ENCODE assay signal across 14 mouse cellular contexts in genomic region chr19:56677611-56678010, GRCm38 (mm10). TPM values are rescaled to one million over a fixed set of nuclear protein-coding genes. Genes with fewer than 3 reads are reported as not detected.
DNase-seq lines count a peak whose midpoint lies in the region; ATAC-seq and TF ChIP-seq lines count a peak whose summit lies in the region.
"Had no signal": no experiment of that assay in that cellular context is flagged by ENCODE, and none has a peak within 500 bp of the region (broad histone marks: within the 10 kb centered on the region; RNA-seq: fewer than 3 reads in every experiment).

No protein-coding gene starts in this region.

- H3K4me2 ChIP-seq in embryonic facial prominence, embryonic 13.5 days: no peak overlapping the region
- H3K4me2 ChIP-seq in lung, postnatal 0 days (replicated peaks; ENCODE audit: low read depth, low read length): no peak overlapping the region
- H3K4me2 ChIP-seq in heart, embryonic 13.5 days: peak overlapping the region; percentile 19
- no peak overlapping the region for H3K4me2 ChIP-seq in stomach, embryonic 16.5 days (ENCODE audit: low read depth, low read length)
- H3K4me2 ChIP-seq: forebrain, embryonic 12.5 days; hindbrain, embryonic 14.5 days; liver, embryonic 12.5 days had no signal

- H3K4me3 ChIP-seq in embryonic facial prominence, embryonic 13.5 days: no peak overlapping the region
- H3K4me3 ChIP-seq in embryonic facial prominence, embryonic 10.5 days: no peak overlapping the region
- H3K4me3 ChIP-seq in lung, postnatal 0 days (ENCODE audit: low read depth, low read length): no peak overlapping the region
- no peak overlapping the region for H3K4me3 ChIP-seq in heart, embryonic 13.5 days
- H3K4me3 ChIP-seq in stomach, embryonic 16.5 days (replicated peaks; ENCODE audit: low read length): no peak overlapping the region
- H3K4me3 ChIP-seq: forebrain, embryonic 12.5 days; liver, embryonic 12.5 days; megakaryocyte, embryonic 14.5 days had no signal

- no peaks in the 10 kb centered on the region for H3K36me3 ChIP-seq in embryonic facial prominence, embryonic 13.5 days
- no peaks in the 10 kb centered on the region for H3K36me3 ChIP-seq in embryonic facial prominence, embryonic 10.5 days (replicated peaks)
- H3K36me3 ChIP-seq in lung, postnatal 0 days (ENCODE audit: insufficient read depth, low read length): no peaks in the 10 kb centered on the region
- no peaks in the 10 kb centered on the region for H3K36me3 ChIP-seq in heart, embryonic 13.5 days
- H3K36me3 ChIP-seq in stomach, embryonic 16.5 days (ENCODE audit: control insufficient read depth, insufficient read depth, low read length): no peaks in the 10 kb centered on the region
- H3K36me3 ChIP-seq: forebrain, embryonic 12.5 days; liver, embryonic 12.5 days had no signal

- H3K27ac ChIP-seq in embryonic facial prominence, embryonic 13.5 days: peak overlapping the region; percentile 48; the same call in 1 of the 2 replicates
- no peak overlapping the region for H3K27ac ChIP-seq in embryonic facial prominence, embryonic 10.5 days (replicated peaks)
- no peak overlapping the region for H3K27ac ChIP-seq in lung, postnatal 0 days (ENCODE audit: low read length)
- H3K27ac ChIP-seq in heart, embryonic 13.5 days (replicated peaks): peak overlapping the region; percentile 67
- peak overlapping the region; percentile 46 for H3K27ac ChIP-seq in stomach, embryonic 16.5 days (ENCODE audit: low read length)
- H3K27ac ChIP-seq: forebrain, embryonic 12.5 days; hindbrain, embryonic 14.5 days; liver, embryonic 12.5 days had no signal

- WGBS in embryonic facial prominence, embryonic 13.5 days: 47% methylated on average over 8 of the region's 8 CpGs
- WGBS in embryonic facial prominence, embryonic 10.5 days: 68% methylated on average over 8 of the region's 8 CpGs
- 43% methylated on average over 8 of the region's 8 CpGs for WGBS in lung, postnatal 0 days
- WGBS in heart, embryonic 13.5 days: 24% methylated on average over 8 of the region's 8 CpGs
- 34% methylated on average over 8 of the region's 8 CpGs for WGBS in stomach, embryonic 16.5 days

- H3K27me3 ChIP-seq in embryonic facial prominence, embryonic 13.5 days: no peaks in the 10 kb centered on the region
- H3K27me3 ChIP-seq in embryonic facial prominence, embryonic 10.5 days (replicated peaks; ENCODE audit: low read depth, poor library complexity, severe bottlenecking): no peaks in the 10 kb centered on the region
- no peaks in the 10 kb centered on the region for H3K27me3 ChIP-seq in lung, postnatal 0 days (replicated peaks; ENCODE audit: insufficient read depth, low read length)
- no peaks in the 10 kb centered on the region for H3K27me3 ChIP-seq in heart, embryonic 13.5 days (replicated peaks)
- no peaks in the 10 kb centered on the region for H3K27me3 ChIP-seq in stomach, embryonic 16.5 days (ENCODE audit: control insufficient read depth, insufficient read depth, low read length)
- H3K27me3 ChIP-seq: forebrain, embryonic 12.5 days; liver, embryonic 12.5 days had no signal

- H3K4me1 ChIP-seq in embryonic facial prominence, embryonic 13.5 days: peaks cover 16% of the 10 kb centered on the region
- H3K4me1 ChIP-seq in embryonic facial prominence, embryonic 10.5 days: no peaks in the 10 kb centered on the region
- peaks cover 4% of the 10 kb centered on the region; the same call in 1 of the 2 replicates for H3K4me1 ChIP-seq in lung, postnatal 0 days (ENCODE audit: insufficient read depth, low read depth, low read length)
- peaks cover 55% of the 10 kb centered on the region for H3K4me1 ChIP-seq in heart, embryonic 13.5 days
- peaks cover 23% of the 10 kb centered on the region for H3K4me1 ChIP-seq in stomach, embryonic 16.5 days (ENCODE audit: control insufficient read depth, insufficient read depth, low read length)
- H3K4me1 ChIP-seq: forebrain, embryonic 12.5 days had no signal

- no peaks in the 10 kb centered on the region for H3K9me3 ChIP-seq in embryonic facial prominence, embryonic 13.5 days
- no peaks in the 10 kb centered on the region for H3K9me3 ChIP-seq in embryonic facial prominence, embryonic 10.5 days
- H3K9me3 ChIP-seq in lung, postnatal 0 days (ENCODE audit: low read length): no peaks in the 10 kb centered on the region
- no peaks in the 10 kb centered on the region for H3K9me3 ChIP-seq in heart, embryonic 13.5 days
- H3K9me3 ChIP-seq in stomach, embryonic 16.5 days (replicated peaks; ENCODE audit: control insufficient read depth, low read length): no peaks in the 10 kb centered on the region
- H3K9me3 ChIP-seq: forebrain, embryonic 12.5 days; liver, embryonic 12.5 days had no signal

- ATAC-seq in embryonic facial prominence, embryonic 13.5 days (ENCODE audit: insufficient number of reproducible peaks, insufficient read depth, low FRiP score, low TSS enrichment, low read depth): no peak
- no peak for ATAC-seq in lung, postnatal 0 days
- no peak for ATAC-seq in heart, embryonic 13.5 days (ENCODE audit: extremely low read depth, insufficient number of reproducible peaks, low FRiP score, low TSS enrichment)
- ATAC-seq in stomach, embryonic 16.5 days (ENCODE audit: insufficient read depth, low FRiP score): no peak
- ATAC-seq in inflammation-experienced regulatory T-cells, adult 6 months: no peak
- ATAC-seq: activated CD4-positive, CD25-positive, alpha-beta regulatory T cell, adult 4 months; liver, embryonic 12.5 days had no signal

- no peak for TF ChIP-seq EP300 in lung, postnatal 0 days (IDR thresholded peaks at IDR 0.05)

- no peak for DNase-seq in embryonic facial prominence, embryonic 10.5 days (ENCODE audit: low spot score)
- peak; percentile 37 for DNase-seq in lung, postnatal 10 days
- no peak for DNase-seq in lung, postnatal 0 days (ENCODE audit: low spot score)
- DNase-seq in right cerebral cortex, postnatal 36 days (ENCODE audit: low spot score in 2 of 2): no peak
- DNase-seq: cerebellum, adult 11-12 months had no signal

- H3K9ac ChIP-seq in embryonic facial prominence, embryonic 13.5 days: no peak overlapping the region
- H3K9ac ChIP-seq in lung, postnatal 0 days (replicated peaks; ENCODE audit: low read depth): no peak overlapping the region
- no peak overlapping the region for H3K9ac ChIP-seq in heart, embryonic 13.5 days
- H3K9ac ChIP-seq in stomach, embryonic 16.5 days (ENCODE audit: low read length): no peak overlapping the region
- H3K9ac ChIP-seq: forebrain, embryonic 12.5 days; hindbrain, embryonic 14.5 days; liver, embryonic 12.5 days had no signal

- no peak for TF ChIP-seq CTCF in lung, postnatal 0 days (IDR thresholded peaks at IDR 0.05)

RNA-seq across cellular contexts. Expression of gene Adrb1, which starts 44.4 kb away (rescaled TPM):
- 1.7 and 1.8 TPM in 2 replicates for polyA plus RNA-seq in embryonic facial prominence, embryonic 13.5 days (2015; fragmentation: Nextera tagmentation; extraction: Ambion mirVana)
- 0.24 and 0.26 TPM in 2 replicates for polyA plus RNA-seq in embryonic facial prominence, embryonic 10.5 days (2016; fragmentation: Nextera tagmentation; extraction: Ambion mirVana)
- 12.6 and 14.7 TPM in 2 replicates for polyA plus RNA-seq in lung, postnatal 0 days (2015; fragmentation: Nextera tagmentation; extraction: Ambion mirVana)
- polyA plus RNA-seq in heart, embryonic 13.5 days (2015; fragmentation: Nextera tagmentation; extraction: Ambion mirVana): 2.9 and 3.0 TPM in 2 replicates
- polyA plus RNA-seq in stomach, embryonic 16.5 days (2015; fragmentation: Nextera tagmentation; extraction: Ambion mirVana): 0.34 and 0.44 TPM in 2 replicates
- polyA plus RNA-seq in inflammation-experienced regulatory T-cells, adult 6 months (2017; shearing (Covaris generic)): under 1 TPM in 1 of 3 experiments, not detected in 2; 0.20 TPM
- polyA plus RNA-seq: activated CD4-positive, CD25-positive, alpha-beta regulatory T cell, adult 4 months had no signal

Comparison
In these comparisons a context has a peak if more than half of its experiments do, and no peak if none do; other contexts are left out.
1. H3K27ac ChIP-seq: peak in embryonic facial prominence, embryonic 13.5 days (single experiment), heart, embryonic 13.5 days (single experiment) and stomach, embryonic 16.5 days (single experiment); none in embryonic facial prominence, embryonic 10.5 days (single experiment) and lung, postnatal 0 days (single experiment).